Mouse (Mus musculus) MEL (cell line): ENCODE measurements around the gene Galnt10. TPM values are rescaled to one million over a fixed set of nuclear protein-coding genes. Genes with fewer than 3 reads are reported as not detected.

ENCODE experiments used
- DNase-seq: peaks from one replicate; pipeline ENCODE4 v3.0.0; 2011; ENCODE audit warnings: low read depth, low spot score
- H3K27ac ChIP-seq: 2 replicates; pipeline ENCODE4 v1.5.1; 2012; ENCODE audit warnings: low read depth, mild to moderate bottlenecking, control low read depth, low read length, moderate library complexity; ENCODE audit not compliant: control insufficient read depth
- H3K27me3 ChIP-seq, 2 experiments: fragments of 150-350 bp in 1 of 2; sonication (generic) in 1 of 2; 2 replicates each; pipeline ENCODE4 v1.6.1; 2012; ENCODE audit warnings: low read length in 2 of 2, mild to moderate bottlenecking in 2 of 2, improper control_type of control experiment in 1 of 2, moderate library complexity in 1 of 2; ENCODE audit not compliant: insufficient read depth in 2 of 2, control insufficient read depth in 1 of 2
- H3K36me3 ChIP-seq, 2 experiments: 2 replicates each; pipeline ENCODE4 v1.6.1; 2012 to 2014; ENCODE audit warnings: low read length in 2 of 2, improper control_type of control experiment in 1 of 2, inconsistent platforms in 1 of 2, mild to moderate bottlenecking in 1 of 2; ENCODE audit not compliant: insufficient read depth in 2 of 2, control insufficient read depth in 1 of 2
- H3K4me1 ChIP-seq, 2 experiments: fragments of 150-350 bp in 1 of 2; sonication (generic) in 1 of 2; 2 replicates each; pipeline ENCODE4 v1.6.1; 2012; ENCODE audit warnings: low read length in 2 of 2, improper control_type of control experiment in 1 of 2, mild to moderate bottlenecking in 1 of 2; ENCODE audit not compliant: insufficient read depth in 2 of 2, control insufficient read depth in 1 of 2
- H3K4me3 ChIP-seq, 2 experiments: fragments of 150-350 bp in 1 of 2; sonication (generic) in 1 of 2; 2 replicates each; pipeline ENCODE4 v1.5.1; 2012; ENCODE audit warnings: low read depth in 2 of 2, low read length in 2 of 2, mild to moderate bottlenecking in 2 of 2, moderate library complexity in 2 of 2, control low read depth in 1 of 2, improper control_type of control experiment in 1 of 2; ENCODE audit not compliant: control insufficient read depth in 1 of 2, insufficient read depth in 1 of 2
- H3K79me2 ChIP-seq: 2 replicates; pipeline ENCODE4 v1.6.1; 2012; ENCODE audit warnings: mild to moderate bottlenecking, low read length, moderate library complexity; ENCODE audit not compliant: control insufficient read depth, poor library complexity, insufficient read depth
- H3K9ac ChIP-seq: 2 replicates; pipeline ENCODE4 v1.6.1; 2012; ENCODE audit warnings: low read depth, mild to moderate bottlenecking, control low read depth, low read length, moderate library complexity; ENCODE audit not compliant: control insufficient read depth, poor library complexity, severe bottlenecking
- H3K9me3 ChIP-seq: fragments of 150-350 bp; sonication (generic); replicated peaks from 2 replicates; pipeline ENCODE4 v1.6.1; 2012; ENCODE audit warnings: mild to moderate bottlenecking, low read length, improper control_type of control experiment, moderate library complexity; ENCODE audit not compliant: insufficient read depth
- CHD1 ChIP-seq: IDR thresholded peaks from 2 replicates; pipeline ENCODE4 v1.6.1; 2012; ENCODE audit warnings: low read depth, mild to moderate bottlenecking, inconsistent platforms, low read length, improper control_type of control experiment
- ELF1 ChIP-seq: IDR thresholded peaks from 2 replicates; pipeline ENCODE4 v1.6.1; 2014; ENCODE audit warnings: low read depth, mild to moderate bottlenecking, inconsistent platforms, low read length, improper control_type of control experiment, moderate library complexity
- EP300 ChIP-seq, 2 experiments: IDR thresholded peaks; 2 replicates each; pipeline ENCODE4 v1.6.1; 2011; ENCODE audit warnings: improper control_type of control experiment in 2 of 2, low read length in 2 of 2, low read depth in 1 of 2, mild to moderate bottlenecking in 1 of 2
- ETS1 ChIP-seq: IDR thresholded peaks from 2 replicates; pipeline ENCODE4 v1.6.1; 2012; ENCODE audit warnings: low read depth, mild to moderate bottlenecking, inconsistent platforms, low read length, improper control_type of control experiment, moderate library complexity
- GABPA ChIP-seq: IDR thresholded peaks from 2 replicates; pipeline ENCODE4 v1.6.1; 2012; ENCODE audit warnings: low read depth, mild to moderate bottlenecking, inconsistent platforms, low read length, improper control_type of control experiment, moderate library complexity
- GATA1 ChIP-seq: IDR thresholded peaks from 2 replicates; pipeline ENCODE4 v1.6.1; 2011; ENCODE audit warnings: low read depth, low read length, improper control_type of control experiment
- HCFC1 ChIP-seq: IDR thresholded peaks from 2 replicates; pipeline ENCODE4 v1.6.1; 2012; ENCODE audit warnings: low read depth, mild to moderate bottlenecking, inconsistent platforms, low read length, improper control_type of control experiment, moderate library complexity
- KAT2A ChIP-seq: conservative IDR thresholded peaks from 2 replicates; pipeline ENCODE4 v1.6.1; 2012; ENCODE audit warnings: low read depth, low read length, improper control_type of control experiment, inconsistent platforms
- MAX ChIP-seq: IDR thresholded peaks from 2 replicates; pipeline ENCODE4 v1.6.1; 2011; ENCODE audit warnings: low read length, improper control_type of control experiment
- MEF2A ChIP-seq: IDR thresholded peaks from 2 replicates; pipeline ENCODE4 v1.6.1; 2014; ENCODE audit warnings: low read depth, mild to moderate bottlenecking, inconsistent platforms, low read length, improper control_type of control experiment; ENCODE audit not compliant: poor library complexity, insufficient replicate concordance, severe bottlenecking; ENCODE audit errors: extremely low read depth
- MXI1 ChIP-seq: IDR thresholded peaks from 2 replicates; pipeline ENCODE4 v1.6.1; 2011; ENCODE audit warnings: mild to moderate bottlenecking, low read depth, low read length, improper control_type of control experiment
- MYB ChIP-seq: IDR thresholded peaks from 2 replicates; pipeline ENCODE4 v1.6.1; 2011; ENCODE audit warnings: mild to moderate bottlenecking, low read depth, low read length, improper control_type of control experiment
- NRF1 ChIP-seq: IDR thresholded peaks from 2 replicates; pipeline ENCODE4 v1.6.1; 2014; ENCODE audit warnings: low read depth, mild to moderate bottlenecking, inconsistent platforms, low read length, improper control_type of control experiment, moderate library complexity; ENCODE audit not compliant: poor library complexity, insufficient read depth, severe bottlenecking
- POLR2A ChIP-seq, 2 experiments: IDR thresholded peaks; 2 replicates each; pipeline ENCODE4 v1.6.1; 2011 to 2012; ENCODE audit warnings: low read length in 2 of 2, mild to moderate bottlenecking in 2 of 2, control low read depth in 1 of 2, improper control_type of control experiment in 1 of 2, low read depth in 1 of 2, moderate library complexity in 1 of 2; ENCODE audit not compliant: control insufficient read depth in 1 of 2, insufficient read depth in 1 of 2, poor library complexity in 1 of 2
- POLR2AphosphoS2 ChIP-seq: IDR thresholded peaks from 2 replicates; pipeline ENCODE4 v1.6.1; 2011; ENCODE audit warnings: low read length, improper control_type of control experiment
- RCOR1 ChIP-seq: IDR thresholded peaks from 2 replicates; pipeline ENCODE4 v1.6.1; 2012; ENCODE audit warnings: low read depth, mild to moderate bottlenecking, inconsistent platforms, low read length, improper control_type of control experiment
- SIN3A ChIP-seq: IDR thresholded peaks from 2 replicates; pipeline ENCODE4 v1.6.1; 2012; ENCODE audit warnings: low read length, improper control_type of control experiment, inconsistent platforms
- SMC3 ChIP-seq: IDR thresholded peaks from 2 replicates; pipeline ENCODE4 v1.6.1; 2011; ENCODE audit warnings: low read depth, low read length, improper control_type of control experiment
- TAL1 ChIP-seq: IDR thresholded peaks from 2 replicates; pipeline ENCODE4 v1.6.1; 2012; ENCODE audit warnings: mild to moderate bottlenecking, inconsistent platforms, low read length, moderate library complexity, mixed read lengths
- TBP ChIP-seq: IDR thresholded peaks from 2 replicates; pipeline ENCODE4 v1.8.0; 2011; ENCODE audit warnings: low read depth, low read length, improper control_type of control experiment
- TCF12 ChIP-seq: IDR thresholded peaks from 2 replicates; pipeline ENCODE4 v1.6.1; 2014; ENCODE audit warnings: low read depth, mild to moderate bottlenecking, inconsistent platforms, low read length, improper control_type of control experiment, moderate library complexity
- USF1 ChIP-seq: IDR thresholded peaks from 2 replicates; pipeline ENCODE4 v1.6.1; 2014; ENCODE audit warnings: low read depth, mild to moderate bottlenecking, inconsistent platforms, low read length, improper control_type of control experiment, moderate library complexity
- USF2 ChIP-seq, 2 experiments: IDR thresholded peaks; 2 replicates each; pipeline ENCODE4 v1.6.1; 2011 to 2012; ENCODE audit warnings: improper control_type of control experiment in 2 of 2, low read length in 2 of 2, borderline replicate concordance in 1 of 2, inconsistent platforms in 1 of 2, low read depth in 1 of 2, mild to moderate bottlenecking in 1 of 2; ENCODE audit not compliant: insufficient read depth in 1 of 2
- ZNF384 ChIP-seq: IDR thresholded peaks from 2 replicates; pipeline ENCODE4 v1.6.1; 2012; ENCODE audit warnings: low read depth, mild to moderate bottlenecking, inconsistent platforms, low read length, improper control_type of control experiment
- polyA plus RNA-seq, 2 experiments: library from polyadenylated mRNA; stranded (reverse) in 1 of 2; unstranded in 1 of 2; fragments of >175 nt in 1 of 2; fragments of >200 nt in 1 of 2; gene quantifications; 2 replicates each; pipeline versions ENCODE4 v1.2.1 to v1.2.4; 2012; ENCODE audit warnings: low replicate concordance in 2 of 2, low read depth in 1 of 2; ENCODE audit not compliant: insufficient read length in 2 of 2, insufficient read depth in 1 of 2, missing spikeins in 1 of 2
- total RNA-seq: library from RNA; depleted of rRNA; stranded (reverse); fragments of 300-350 nt; gene quantifications from 2 replicates; pipeline ENCODE4 v1.2.3, GENCODE M21; 2012

Galnt10 gene
- total and polyA plus RNA-seq, 3 experiments = 26.7 to 27.4 TPM; not detected in 1

DNA sequence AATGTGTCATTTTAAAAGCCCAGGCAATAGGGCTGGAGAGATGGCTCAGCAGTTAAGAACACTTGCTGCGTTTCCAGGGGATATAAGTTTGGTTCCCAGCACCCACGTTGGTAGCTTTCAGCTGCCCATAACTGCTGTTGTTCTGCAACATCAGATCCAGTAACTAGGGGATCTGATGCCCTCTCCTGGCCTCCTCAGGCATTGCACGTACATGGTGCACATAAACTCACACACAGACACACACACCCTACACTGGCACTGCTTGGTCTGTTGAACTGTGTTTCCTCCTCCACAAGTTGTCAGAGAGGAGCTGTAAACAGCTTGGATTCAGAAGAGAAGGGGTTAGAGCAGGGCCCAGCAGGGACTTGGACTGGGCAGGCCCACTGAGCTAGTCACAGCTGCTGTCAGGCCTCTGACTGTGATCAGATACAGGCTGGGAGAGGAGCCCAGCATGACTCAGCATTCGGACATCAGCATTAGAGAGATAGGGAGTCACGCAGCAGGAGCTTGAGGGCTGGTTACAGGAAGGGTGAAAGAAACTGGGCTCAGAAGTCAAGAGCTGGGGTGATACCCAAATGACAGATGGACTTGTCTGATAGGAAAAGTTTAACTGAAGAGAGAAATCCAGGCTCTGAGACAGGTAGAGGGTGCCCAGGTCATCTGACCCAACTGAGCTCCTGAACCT, 62.0 kb downstream of the Galnt10 start (continued):
- TF ChIP-seq POLR2A (IDR thresholded peaks at IDR 0.05; ENCODE audit: control insufficient read depth in 1 of 2, insufficient read depth in 1 of 2, low read depth in 1 of 2, low read length in 2 of 2, poor library complexity in 1 of 2) (no peak; a peak in 1 of 4 replicates), ELF1 (no peak), SMC3 (peak; percentile 39), TAL1 (peak; percentile 75)

DNA sequence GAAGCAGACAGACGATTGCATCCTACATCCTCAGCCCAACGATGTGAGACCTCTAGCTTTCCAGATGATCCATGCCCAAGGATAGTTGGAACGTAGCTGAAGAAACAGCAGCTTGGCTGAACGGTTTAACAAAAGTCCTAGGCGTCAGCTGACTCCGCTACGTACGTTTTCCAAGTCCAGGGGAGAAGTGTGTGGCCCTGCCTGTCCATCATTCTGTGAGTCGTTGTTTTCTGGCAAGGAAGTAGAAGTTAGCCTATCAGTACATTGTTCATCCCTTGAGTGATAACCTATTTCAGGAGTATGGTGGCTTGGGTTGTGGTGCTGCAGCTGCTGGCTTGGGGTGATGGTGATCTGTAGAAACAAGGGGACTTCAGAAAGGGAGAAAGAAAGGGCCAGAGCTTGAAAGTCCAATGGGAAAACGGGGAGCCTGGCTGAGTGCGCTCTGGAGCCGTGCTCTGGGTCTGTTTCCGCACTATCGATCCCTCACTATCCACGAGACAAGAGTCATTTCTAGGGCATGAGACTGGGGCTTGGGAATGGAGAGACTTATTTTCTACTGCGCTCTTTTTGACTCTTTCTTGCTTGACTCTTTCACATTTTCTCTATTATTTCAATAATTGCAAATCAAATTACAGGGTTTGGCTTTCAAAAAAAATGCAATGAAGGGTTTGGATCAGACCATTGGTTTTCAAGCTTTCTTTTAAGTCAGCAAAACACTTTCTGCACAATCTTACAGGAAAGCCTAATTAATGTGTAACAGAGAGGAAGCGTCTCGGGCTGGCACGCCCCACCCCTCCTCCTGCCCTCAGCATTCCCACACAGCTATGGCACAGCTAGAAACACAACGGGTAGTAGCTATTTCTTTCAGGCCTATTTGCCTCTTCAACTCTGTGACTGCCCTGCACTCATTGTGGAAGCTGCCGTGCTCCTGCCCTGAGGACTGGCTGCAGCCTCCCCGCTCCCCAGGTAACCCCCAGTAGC, 63.2 kb downstream of the Galnt10 start:
- peak; percentile 62 for DNase-seq
- Histone ChIP-seq H3K36me3 (peaks cover 0 to 43% of the 10 kb centered on the region in 2 experiments; a peak in 2 of 4 replicates), H3K27ac (peak overlapping the region; percentile 87), H3K27me3 (no peaks in the 10 kb centered on the region), H3K79me2 (no peaks in the 10 kb centered on the region), H3K9me3 (no peaks in the 10 kb centered on the region), H3K4me1 (peaks cover 29 to 56% of the 10 kb centered on the region in 2 experiments), H3K4me3 (peak overlapping the region in 1 of 2 experiments; percentile 5; a peak in 1 of 4 replicates), H3K9ac (peak overlapping the region; percentile 28)
- TF ChIP-seq GATA1 (peak; percentile 65), MYB (no peak), TAL1 (no peak), POLR2A (IDR thresholded peaks at IDR 0.05; ENCODE audit: control insufficient read depth in 1 of 2, insufficient read depth in 1 of 2, low read depth in 1 of 2, low read length in 2 of 2, poor library complexity in 1 of 2) (no peak), ETS1 (peak; percentile 70), MAX (peak; percentile 34; the same call in 1 of the 2 replicates), KAT2A (no peak), POLR2AphosphoS2 (no peak), MEF2A (0 out of 2 replicates have a peak, but pooled peaks have one; percentile 34), TBP (no peak), EP300 (IDR thresholded peaks at IDR 0.05; ENCODE audit: low read depth in 1 of 2, low read length in 2 of 2) (peak in 1 of 2 experiments; percentile 59; a peak in 1 of 4 replicates), USF2 (IDR thresholded peaks at IDR 0.05; ENCODE audit: borderline replicate concordance in 1 of 2, insufficient read depth in 1 of 2, low read depth in 1 of 2, low read length in 2 of 2) (no peak), TCF12 (peak; percentile 66), MXI1 (no peak), SMC3 (0 out of 2 replicates have a peak, but pooled peaks have one; percentile 3), SIN3A (no peak), RCOR1 (0 out of 2 replicates have a peak, but pooled peaks have one; percentile 8), USF1 (peak; percentile 66; the same call in 1 of the 2 replicates), ELF1 (0 out of 2 replicates have a peak, but pooled peaks have one; percentile 11), ZNF384 (no peak), HCFC1 (no peak), CHD1 (no peak), NRF1 (no peak), GABPA (no peak)
